Mouse (Mus musculus) heart, postnatal 0 days (tissue): ENCODE measurements around the gene Epha3. TPM values are rescaled to one million over a fixed set of nuclear protein-coding genes. Genes with fewer than 3 reads are reported as not detected.

Experiments used
- ATAC-seq: fragments of 200-750 bp; cut with Nextera tagmentation; 2 replicates; pipeline ENCODE4 v1.8.0; 2017; ENCODE audit warnings: low read depth, moderate number of reproducible peaks, moderate library complexity; ENCODE audit not compliant: insufficient read depth
- DNase-seq: peaks from one replicate; pipeline ENCODE4 v3.0.0-alpha.2; 2016; ENCODE audit warnings: low spot score
- H3K27ac ChIP-seq: fragments of 300-500 bp; sonication (generic); 2 replicates; pipeline ENCODE4 v1.5.1; 2014; ENCODE audit warnings: low read depth, mild to moderate bottlenecking
- H3K27me3 ChIP-seq: fragments of 300-500 bp; sonication (generic); 2 replicates; pipeline ENCODE4 v1.6.1; 2014; ENCODE audit warnings: low read length, mixed read lengths; ENCODE audit not compliant: control insufficient read depth, insufficient read depth
- H3K36me3 ChIP-seq: fragments of 300-500 bp; sonication (generic); replicated peaks from 2 replicates; pipeline ENCODE4 v1.6.1; 2014; ENCODE audit warnings: low read length, mixed read lengths; ENCODE audit not compliant: control insufficient read depth, insufficient read depth
- H3K4me1 ChIP-seq: fragments of 300-500 bp; sonication (generic); 2 replicates; pipeline ENCODE4 v1.6.1; 2014; ENCODE audit warnings: antibody characterized with exemption; ENCODE audit not compliant: control insufficient read depth, insufficient read depth
- H3K4me2 ChIP-seq: fragments of 300-500 bp; sonication (generic); 2 replicates; pipeline ENCODE4 v1.6.1; 2014; ENCODE audit warnings: low read depth, mild to moderate bottlenecking, low read length, moderate library complexity
- H3K4me3 ChIP-seq: fragments of 300-500 bp; sonication (generic); 2 replicates; pipeline ENCODE4 v1.5.1; 2014; ENCODE audit warnings: low read depth, low read length
- H3K9ac ChIP-seq: fragments of 300-500 bp; sonication (generic); replicated peaks from 2 replicates; pipeline ENCODE4 v1.6.1; 2014; ENCODE audit warnings: low read depth, low read length, mixed read lengths
- H3K9me3 ChIP-seq: fragments of 300-500 bp; sonication (generic); replicated peaks from 2 replicates; pipeline ENCODE4 v1.6.1; 2016; ENCODE audit warnings: low read length; ENCODE audit not compliant: control insufficient read depth
- CTCF ChIP-seq: IDR thresholded peaks from 2 replicates; pipeline ENCODE4 v1.5.1; 2016; ENCODE audit warnings: antibody characterized with exemption, control low read depth, low read depth
- EP300 ChIP-seq: IDR thresholded peaks from 2 replicates; pipeline ENCODE4 v1.6.1; 2016; ENCODE audit warnings: antibody characterized with exemption, low read depth
- WGBS: fragments of 180-500 bp; shearing (Covaris S2); extraction: QIAGEN DNeasy Blood & Tissue Kit; methylation state at CpG from one replicate; pipeline ENCODE4 v1.1.7; 2014; 5-methylcytosine and 5-hydroxymethylcytosine counted together
- polyA plus RNA-seq: library from polyadenylated mRNA; unstranded; fragments of >200 nt; fragmentation: Nextera tagmentation; extraction: Ambion mirVana; gene quantifications from 2 replicates; pipeline ENCODE4 v1.2.1, GENCODE M21; 2015
- total RNA-seq: library from RNA; depleted of rRNA; stranded (reverse); fragments of >200 nt; gene quantifications from 2 replicates; pipeline ENCODE4 v1.2.3, GENCODE M21; 2014; ENCODE audit warnings: low replicate concordance

The Epha3 gene
- total and polyA plus RNA-seq, 2 experiments from 2014 or later = 1.8 to 3.4 TPM

DNA sequence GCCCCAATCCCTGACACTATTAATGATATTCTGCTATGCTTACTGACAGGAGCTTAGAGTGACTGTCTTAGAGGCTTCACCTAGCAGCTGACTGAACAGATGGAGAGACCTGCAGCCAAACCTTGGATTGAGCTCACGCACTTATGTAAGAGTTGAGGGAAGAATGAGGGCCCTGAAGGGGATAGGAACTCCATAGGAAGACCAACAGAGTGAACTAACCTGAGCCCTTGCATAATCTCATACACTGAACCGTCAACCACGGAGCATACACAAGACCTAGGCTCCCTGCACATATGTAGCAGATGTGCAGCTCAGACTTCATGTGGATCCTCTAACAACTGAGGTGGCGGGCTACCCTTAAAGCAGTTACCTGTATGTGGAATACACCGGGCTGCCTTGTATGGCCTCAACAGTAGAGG is 230.2 kb downstream of the Epha3 start:
- no peaks in the 10 kb centered on the region for H3K9me3 ChIP-seq
- no peaks in the 10 kb centered on the region for H3K36me3 ChIP-seq
- no peaks in the 10 kb centered on the region for H3K27me3 ChIP-seq
- DNase-seq (no peak), ATAC-seq (no peak)
- no peak overlapping the region for H3K9ac ChIP-seq
- no peak for TF ChIP-seq EP300
- TF ChIP-seq CTCF = no peak
- H3K4me1 ChIP-seq = no peaks in the 10 kb centered on the region
- no peak overlapping the region for H3K4me3 ChIP-seq
- H3K4me2 ChIP-seq = no peak overlapping the region
- WGBS = 89% methylated on average over 5 of the region's 5 CpGs
- H3K27ac ChIP-seq = no peak overlapping the region

DNA sequence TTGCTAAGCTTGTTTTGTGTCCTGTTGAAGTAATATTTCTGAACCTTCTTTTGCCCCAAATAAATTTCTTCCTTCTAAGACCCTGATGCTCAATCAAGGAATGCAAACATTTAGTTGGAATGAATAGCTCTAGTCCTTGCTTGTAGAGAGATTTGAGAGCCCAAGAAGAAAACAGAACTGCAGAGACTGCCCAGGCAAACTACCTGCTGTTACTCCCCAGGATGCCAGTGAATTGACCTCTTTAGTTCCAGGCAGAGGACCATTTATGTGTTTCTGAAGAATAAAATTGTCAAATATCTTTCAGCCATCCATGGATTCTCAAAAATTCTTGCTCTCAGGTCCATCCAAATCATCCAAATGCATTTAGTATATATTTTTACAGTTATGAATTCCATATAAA is 238.7 kb downstream of the Epha3 start:
- no peak overlapping the region for H3K4me2 ChIP-seq
- no peak for DNase-seq

DNA sequence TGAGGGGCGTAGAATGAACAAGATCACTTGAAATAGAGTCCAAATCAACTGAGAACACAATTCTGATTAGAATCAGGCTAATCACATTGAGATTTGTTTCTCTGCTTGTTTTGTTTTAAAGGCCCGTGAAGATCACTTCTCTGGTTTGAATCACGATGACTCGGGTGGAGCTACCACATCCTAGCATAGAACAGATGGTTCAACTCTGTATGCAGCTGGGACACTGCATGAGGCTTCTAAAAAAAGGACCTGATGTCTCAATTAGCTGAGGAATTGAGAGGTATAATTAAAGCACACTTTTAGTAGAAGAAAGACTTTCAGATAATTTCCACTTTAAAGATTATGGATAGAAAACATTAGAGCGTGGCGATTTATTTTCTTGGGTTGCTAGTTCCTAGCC is 242.1 kb downstream of the Epha3 start:
- WGBS = 82% methylated on average over 6 of the region's 6 CpGs
- Histone ChIP-seq H3K4me2 (no peak overlapping the region), H3K27ac (no peak overlapping the region), H3K4me3 (no peak overlapping the region), H3K9ac (no peak overlapping the region), H3K9me3 (no peaks in the 10 kb centered on the region), H3K27me3 (no peaks in the 10 kb centered on the region), H3K36me3 (no peaks in the 10 kb centered on the region), H3K4me1 (no peaks in the 10 kb centered on the region)
- DNase-seq (no peak), ATAC-seq (no peak)
- TF ChIP-seq EP300 (no peak), CTCF (no peak)

More for the DNA sequence above, 238.7 kb downstream of the Epha3 start:
- Histone ChIP-seq H3K4me1 (no peaks in the 10 kb centered on the region), H3K36me3 (no peaks in the 10 kb centered on the region), H3K27me3 (no peaks in the 10 kb centered on the region), H3K9ac (no peak overlapping the region), H3K27ac (no peak overlapping the region), H3K4me3 (no peak overlapping the region), H3K9me3 (no peaks in the 10 kb centered on the region)
- ATAC-seq = no peak
- no peak for TF ChIP-seq CTCF
- TF ChIP-seq EP300 = no peak

DNA sequence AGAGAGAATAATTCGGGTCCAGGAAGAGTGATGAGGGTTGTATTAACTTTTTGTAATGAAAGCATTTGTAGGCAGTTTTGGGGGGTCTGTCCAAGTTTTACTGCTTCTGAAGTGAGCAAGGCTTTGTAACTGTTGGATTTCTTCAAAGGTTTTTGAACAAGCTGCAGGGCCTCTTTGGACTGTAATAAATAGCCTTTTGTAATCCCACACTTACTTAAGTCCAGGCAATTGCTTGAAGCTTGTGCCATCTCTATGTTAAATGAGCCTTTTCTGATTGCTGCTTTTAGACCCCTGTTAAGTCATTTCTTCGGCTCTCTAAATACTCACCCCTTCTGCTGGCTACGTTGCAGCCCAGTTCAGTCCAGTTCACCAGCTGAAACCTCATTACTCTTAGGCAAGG is 248.6 kb downstream of the Epha3 start:
- DNase-seq (no peak), ATAC-seq (no peak)
- 72% methylated on average over 3 of the region's 3 CpGs for WGBS
- Histone ChIP-seq H3K4me3 (no peak overlapping the region), H3K4me1 (no peaks in the 10 kb centered on the region), H3K9ac (no peak overlapping the region), H3K27ac (no peak overlapping the region), H3K4me2 (no peak overlapping the region), H3K27me3 (no peaks in the 10 kb centered on the region), H3K9me3 (no peaks in the 10 kb centered on the region), H3K36me3 (no peaks in the 10 kb centered on the region)
- no peak for TF ChIP-seq EP300
- TF ChIP-seq CTCF = no peak

DNA sequence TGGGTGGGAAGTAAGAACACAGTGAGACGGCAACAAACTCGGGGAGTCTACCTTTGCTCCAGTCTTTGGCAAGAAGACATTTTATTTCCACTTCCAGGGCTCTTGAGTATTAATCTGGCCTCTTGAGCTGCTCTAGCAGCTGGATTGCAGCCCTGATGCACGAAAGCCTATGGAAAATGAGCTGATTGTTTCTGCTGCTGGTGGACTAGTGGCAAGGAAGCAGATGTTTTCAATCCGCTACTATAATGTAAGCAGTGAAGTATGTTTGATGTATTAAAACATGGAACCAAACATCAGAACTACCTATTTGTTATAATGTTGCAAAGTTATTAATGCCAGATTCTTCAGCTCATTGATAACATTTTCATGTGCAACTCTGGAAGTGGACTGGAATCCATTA is 251.0 kb downstream of the Epha3 start:
- DNase-seq (no peak), ATAC-seq (no peak)
- TF ChIP-seq EP300 (no peak), CTCF (no peak)
- no peaks in the 10 kb centered on the region for H3K36me3 ChIP-seq
- no peak overlapping the region for H3K4me2 ChIP-seq
- H3K9me3 ChIP-seq = no peaks in the 10 kb centered on the region
- H3K4me3 ChIP-seq = no peak overlapping the region
- H3K9ac ChIP-seq = no peak overlapping the region
- no peaks in the 10 kb centered on the region for H3K4me1 ChIP-seq
- no peaks in the 10 kb centered on the region for H3K27me3 ChIP-seq
- 70% methylated on average over 4 of the region's 4 CpGs for WGBS
- no peak overlapping the region for H3K27ac ChIP-seq

DNA sequence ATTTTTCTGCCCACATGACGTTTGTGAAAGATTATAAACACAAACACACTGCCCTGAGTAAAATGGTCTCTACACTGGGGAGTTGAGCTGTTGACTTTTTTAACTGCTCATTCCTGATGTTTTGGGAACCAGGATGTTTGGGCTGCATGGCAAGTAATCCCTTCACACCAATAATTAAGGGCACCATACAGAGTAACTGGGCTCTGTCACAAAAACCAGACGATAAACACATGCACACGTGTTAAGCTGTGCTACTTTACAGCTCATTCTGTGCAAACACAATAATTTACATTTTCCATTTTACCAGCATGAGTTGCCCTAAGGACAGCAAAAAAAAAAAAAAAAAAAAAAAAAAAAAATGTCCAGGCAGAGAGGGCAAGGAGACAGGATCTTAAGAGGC is 263.7 kb downstream of the Epha3 start:
- ATAC-seq (no peak), DNase-seq (no peak)
- TF ChIP-seq EP300 (no peak), CTCF (no peak)
- H3K4me3 ChIP-seq = no peak overlapping the region
- 57% methylated on average over 3 of the region's 3 CpGs for WGBS
- no peak overlapping the region for H3K4me2 ChIP-seq
- H3K27me3 ChIP-seq = no peaks in the 10 kb centered on the region
- H3K4me1 ChIP-seq = no peaks in the 10 kb centered on the region
- H3K9me3 ChIP-seq = no peaks in the 10 kb centered on the region
- H3K27ac ChIP-seq = no peak overlapping the region
- no peak overlapping the region for H3K9ac ChIP-seq
- no peaks in the 10 kb centered on the region for H3K36me3 ChIP-seq
